In genomic region chr17:88531176-88531575, GRCm38 (mm10) we compare ENCODE assay signal across 9 mouse cellular contexts. TPM values are rescaled to one million over a fixed set of nuclear protein-coding genes. Genes with fewer than 3 reads are reported as not detected.
DNase-seq lines count a peak whose midpoint lies in the region; ATAC-seq and TF ChIP-seq lines count a peak whose summit lies in the region.
"Had no signal": no experiment of that assay in that cellular context is flagged by ENCODE, and none has a peak within 500 bp of the region (broad histone marks: within the 10 kb centered on the region; RNA-seq: fewer than 3 reads in every experiment).

No protein-coding gene starts in this region.

- H3K9me3 ChIP-seq in heart, embryonic 15.5 days (replicated peaks) = no peaks in the 10 kb centered on the region
- no peaks in the 10 kb centered on the region for H3K9me3 ChIP-seq in hindbrain, embryonic 14.5 days (ENCODE audit: control insufficient read depth, low read length)
- H3K9me3 ChIP-seq in midbrain, embryonic 11.5 days (ENCODE audit: control insufficient read depth, low read length) = no peaks in the 10 kb centered on the region

- H3K9ac ChIP-seq in heart, embryonic 15.5 days = no peak overlapping the region
- no peak overlapping the region for H3K9ac ChIP-seq in heart, adult 2 months (ENCODE audit: low read depth, low read length)
- H3K9ac ChIP-seq in hindbrain, embryonic 14.5 days = peak overlapping the region; percentile 68
- no peak overlapping the region for H3K9ac ChIP-seq in midbrain, embryonic 11.5 days (ENCODE audit: low read length)

- peak overlapping the region; percentile 82; the same call in 1 of the 2 replicates for H3K4me2 ChIP-seq in heart, embryonic 15.5 days
- peak overlapping the region; percentile 59 for H3K4me2 ChIP-seq in hindbrain, embryonic 14.5 days (replicated peaks)
- peak overlapping the region; percentile 76; the same call in 1 of the 2 replicates for H3K4me2 ChIP-seq in midbrain, embryonic 11.5 days

- no peak overlapping the region for H3K27ac ChIP-seq in heart, embryonic 15.5 days
- no peak overlapping the region for H3K27ac ChIP-seq in heart, adult 2 months
- H3K27ac ChIP-seq in brown adipose tissue, adult 24 weeks (replicated peaks; ENCODE audit: low read depth, low read length) = no peak overlapping the region
- H3K27ac ChIP-seq in hindbrain, embryonic 14.5 days = peak overlapping the region; percentile 84; the same call in 1 of the 2 replicates
- H3K27ac ChIP-seq in midbrain, embryonic 11.5 days (ENCODE audit: low read depth, low read length) = no peak overlapping the region

- H3K27me3 ChIP-seq in heart, embryonic 15.5 days = no peaks in the 10 kb centered on the region
- H3K27me3 ChIP-seq in heart, adult 2 months (ENCODE audit: control insufficient read depth, insufficient read depth, low read length) = no peaks in the 10 kb centered on the region
- no peaks in the 10 kb centered on the region for H3K27me3 ChIP-seq in hindbrain, embryonic 14.5 days (ENCODE audit: control insufficient read depth, insufficient read depth, low read length)
- H3K27me3 ChIP-seq in midbrain, embryonic 11.5 days (ENCODE audit: control insufficient read depth, insufficient read depth, low read length) = no peaks in the 10 kb centered on the region

- no peak for TF ChIP-seq EP300 in heart, adult 2 months (IDR thresholded peaks at IDR 0.05; ENCODE audit: insufficient read depth, low read depth, low read length)

- peaks cover 13% of the 10 kb centered on the region for H3K4me1 ChIP-seq in heart, embryonic 15.5 days (replicated peaks)
- H3K4me1 ChIP-seq in heart, adult 2 months (ENCODE audit: control insufficient read depth, insufficient read depth, low read length) = peaks cover 2% of the 10 kb centered on the region; the same call in 1 of the 2 replicates
- peaks cover 4% of the 10 kb centered on the region; the same call in 1 of the 2 replicates for H3K4me1 ChIP-seq in brown adipose tissue, adult 24 weeks (ENCODE audit: control insufficient read depth, insufficient read depth, insufficient read length, low read length)
- peaks cover 8% of the 10 kb centered on the region for H3K4me1 ChIP-seq in hindbrain, embryonic 14.5 days (replicated peaks; ENCODE audit: control insufficient read depth, insufficient read depth, low read length)
- peaks cover 9% of the 10 kb centered on the region; the same call in 1 of the 2 replicates for H3K4me1 ChIP-seq in midbrain, embryonic 11.5 days (ENCODE audit: control insufficient read depth, insufficient read depth, low read length)

- DNase-seq in heart, adult 2 months = no peak
- no peak for DNase-seq in hindbrain, embryonic 14.5 days (ENCODE audit: low spot score)
- no peak for DNase-seq in midbrain, embryonic 11.5 days (ENCODE audit: low spot score, missing footprints)
- DNase-seq in ovary, postnatal 14 days (ENCODE audit: low spot score) = no peak
- DNase-seq in adrenal gland, postnatal 36 days = no peak
- no peak for DNase-seq in MN1 (ENCODE audit: low spot score)
- DNase-seq: adrenal gland, adult 8-10 months had no signal

- no peak for TF ChIP-seq POLR2A in heart, adult 2 months (IDR thresholded peaks at IDR 0.05; ENCODE audit: insufficient read depth, low read depth, low read length)

- no peak for ATAC-seq in heart, embryonic 15.5 days (replicated peaks; ENCODE audit: insufficient number of reproducible peaks, insufficient read depth, low FRiP score, low read depth)
- no peak for ATAC-seq in hindbrain, embryonic 14.5 days (ENCODE audit: low FRiP score)
- no peak for ATAC-seq in midbrain, embryonic 11.5 days (ENCODE audit: low FRiP score)

- 0 out of 2 replicates have a peak, but pooled peaks cover 3% of the 10 kb centered on the region for H3K79me2 ChIP-seq in heart, adult 2 months (replicated peaks; ENCODE audit: control insufficient read depth, insufficient read depth, low read length)

- no peaks in the 10 kb centered on the region for H3K36me3 ChIP-seq in heart, embryonic 15.5 days
- no peaks in the 10 kb centered on the region for H3K36me3 ChIP-seq in heart, adult 2 months (ENCODE audit: control insufficient read depth, insufficient read depth, low read length)
- peaks cover 6% of the 10 kb centered on the region for H3K36me3 ChIP-seq in hindbrain, embryonic 14.5 days (replicated peaks; ENCODE audit: control insufficient read depth, insufficient read depth)
- H3K36me3 ChIP-seq in midbrain, embryonic 11.5 days (ENCODE audit: control insufficient read depth, insufficient read depth, low read length) = no peaks in the 10 kb centered on the region

- 52% methylated on average over 6 of the region's 6 CpGs for WGBS in heart, embryonic 15.5 days
- whole genome bisulfite sequencing in heart, adult 2 months = 50% methylated on average over 6 of the region's 6 CpGs
- 51% methylated on average over 6 of the region's 6 CpGs for whole genome bisulfite sequencing in hindbrain, embryonic 14.5 days
- 66% methylated on average over 6 of the region's 6 CpGs for WGBS in midbrain, embryonic 11.5 days

- no peak for TF ChIP-seq CTCF in heart, adult 2 months (IDR thresholded peaks at IDR 0.05)

- intact Hi-C loops in heart, adult 2 months (cut with DNase I) = loop anchor here (2.0 to 10.0 kb wide), 2 partner anchors 28 to 466 kb away; partner anchors contain the start of gene Fbxo11

- peak overlapping the region; percentile 69; the same call in 1 of the 2 replicates for H3K4me3 ChIP-seq in heart, embryonic 15.5 days
- H3K4me3 ChIP-seq in heart, adult 2 months = no peak overlapping the region
- peak overlapping the region; percentile 26; the same call in 1 of the 2 replicates for H3K4me3 ChIP-seq in brown adipose tissue, adult 24 weeks (ENCODE audit: insufficient read depth, low read depth, low read length)
- H3K4me3 ChIP-seq in hindbrain, embryonic 14.5 days (replicated peaks; ENCODE audit: low read length) = peak overlapping the region; percentile 66
- peak overlapping the region; percentile 9 for H3K4me3 ChIP-seq in midbrain, embryonic 11.5 days (ENCODE audit: low read depth, low read length)

RNA-seq across cellular contexts. Expression of gene Ppp1r21, which starts 1.3 kb away (rescaled TPM):
- 8.7 and 13.0 TPM in 2 replicates for polyA plus RNA-seq in heart, embryonic 15.5 days (2015; fragmentation: Nextera tagmentation; extraction: Ambion mirVana)
- 1 to 10 TPM; 8.8 to 9.9 TPM for total RNA-seq in heart, adult 2 months (2021)
- 9.2 and 14.1 TPM in 2 replicates for polyA plus RNA-seq in heart, adult 2 months (2012; rRNA removed)
- 7.8 and 13.8 TPM in 2 replicates for polyA plus RNA-seq in brown adipose tissue, adult 24 weeks (2012; ENCODE audit: insufficient read depth, insufficient read length, missing spikeins)
- polyA plus RNA-seq in hindbrain, embryonic 14.5 days (2014; fragmentation: Nextera tagmentation; extraction: Ambion mirVana) = 47.8 and 48.6 TPM in 2 replicates
- polyA plus RNA-seq in midbrain, embryonic 11.5 days (2014; fragmentation: Nextera tagmentation; extraction: Ambion mirVana) = 22.7 and 24.0 TPM in 2 replicates
- 10 to 100 TPM; 39.7 to 64.5 TPM for total RNA-seq in adrenal gland, postnatal 36 days (2021)
